Mouse (Mus musculus) kidney, adult 8-10 months (tissue): ENCODE results near the gene Bglap2.
"Not testable (repeated sequence)": the region's sequence is repeated elsewhere in the genome, so short reads cannot be mapped to it uniquely, and the experiment has no call there.

Experiments used
- DNase-seq, 2 experiments: peaks; one replicate each; pipeline ENCODE4 v3.0.0; 2022

Bglap2 gene

DNA sequence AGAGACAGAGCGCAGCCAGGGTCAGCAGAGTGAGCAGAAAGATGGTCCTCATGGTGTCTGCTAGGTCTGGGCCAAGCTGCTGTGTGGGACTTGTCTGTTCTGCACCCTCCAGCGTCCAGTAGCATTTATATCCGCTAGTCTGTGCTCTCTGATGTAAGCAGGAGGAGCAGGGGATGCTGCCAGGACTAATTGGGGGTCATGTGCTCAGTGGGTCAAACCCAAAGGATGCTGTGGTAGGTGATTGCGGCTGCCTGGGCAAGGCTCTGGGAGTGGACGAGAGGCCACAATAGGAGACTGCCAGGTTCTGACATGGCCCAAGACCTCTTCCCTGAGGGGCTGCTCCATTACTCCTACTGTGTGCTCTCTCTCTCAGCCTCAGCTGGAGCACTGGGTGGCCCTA, 5.9 kb upstream of the Bglap2 start, which contains the start of gene Bglap:
Bglap (minus strand) TSS at position 101 of the 400 bp plus-strand sequence.
- no peak for DNase-seq

DNA sequence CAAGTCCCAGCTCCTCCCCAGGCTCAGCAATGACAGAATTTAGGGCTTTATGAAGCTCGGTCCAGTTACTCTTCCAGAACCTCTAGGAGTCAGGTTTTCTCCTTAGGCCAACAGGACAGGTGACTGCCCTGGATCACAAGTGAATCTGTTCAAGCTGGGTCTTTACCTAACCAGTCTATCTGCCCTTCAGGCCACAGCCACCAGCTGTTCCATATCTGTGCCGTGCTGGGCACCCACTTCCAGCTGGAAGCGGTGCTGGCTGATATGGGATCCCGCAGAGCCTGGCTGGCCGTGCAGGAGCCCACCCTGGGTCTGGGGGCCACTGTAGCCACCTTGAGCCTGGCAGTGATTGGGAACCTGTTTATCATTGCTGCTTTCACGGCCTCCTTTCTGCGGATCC, 3.9 kb upstream of the Bglap2 start:
- DNase-seq = not testable (repeated sequence)

DNA sequence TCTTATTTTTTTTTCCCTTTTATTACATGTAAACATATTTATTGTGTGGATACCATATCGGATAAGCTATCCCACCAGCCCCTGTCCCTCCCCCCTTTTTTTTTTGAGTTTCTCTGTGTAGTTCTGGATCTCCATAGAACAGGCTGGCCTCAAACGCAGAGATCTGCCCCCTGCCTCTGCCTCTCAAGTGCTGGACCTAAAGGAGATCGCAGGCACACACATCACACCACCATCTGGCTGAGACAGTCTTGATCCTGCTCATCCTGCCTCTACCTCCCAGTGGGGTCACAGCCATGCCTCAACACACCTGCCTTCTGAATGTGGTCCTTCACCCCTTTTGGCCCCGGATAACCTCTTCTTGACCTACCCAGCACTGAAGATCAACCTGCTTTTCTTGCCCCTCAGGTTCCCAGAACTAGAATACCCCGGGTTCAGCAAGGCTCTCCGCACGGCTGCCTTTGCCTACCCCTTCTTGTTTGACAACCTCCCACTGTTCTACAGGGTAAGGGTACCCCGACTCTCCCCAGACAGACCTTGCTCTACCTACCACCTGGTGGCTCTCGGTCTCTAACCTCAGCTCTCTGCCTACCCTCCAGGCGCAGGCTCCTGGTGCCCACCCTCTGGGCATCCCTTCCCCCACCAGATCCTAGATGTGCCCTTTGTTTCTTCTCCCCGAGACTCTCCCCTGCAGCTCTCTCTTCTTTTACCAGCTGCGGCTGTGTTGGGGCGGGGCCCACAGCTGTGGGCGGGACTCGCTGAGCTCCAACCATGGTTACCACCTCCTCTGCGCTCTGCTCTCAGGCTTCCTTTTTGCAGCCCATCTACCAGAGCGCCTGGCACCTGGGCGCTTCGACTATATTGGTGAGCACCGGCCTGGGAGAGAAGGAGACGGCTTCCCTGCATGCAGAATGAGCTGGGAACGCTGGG, 3.2 kb upstream of the Bglap2 start:
- not testable (repeated sequence) for DNase-seq

DNA sequence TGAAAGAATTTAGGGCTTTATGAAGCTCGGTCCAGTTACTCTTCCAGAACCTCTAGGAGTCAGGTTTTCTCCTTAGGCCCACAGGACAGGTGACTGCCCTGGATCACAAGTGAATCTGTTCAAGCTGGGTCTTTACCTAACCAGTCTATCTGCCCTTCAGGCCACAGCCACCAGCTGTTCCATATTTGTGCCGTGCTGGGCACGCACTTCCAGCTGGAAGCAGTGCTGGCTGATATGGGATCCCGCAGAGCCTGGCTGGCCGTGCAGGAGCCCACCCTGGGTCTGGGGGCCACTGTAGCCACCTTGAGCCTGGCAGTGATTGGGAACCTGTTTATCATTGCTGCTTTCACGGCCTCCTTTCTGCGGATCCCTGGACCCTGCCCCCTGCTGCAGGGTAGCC, 1.9 kb downstream of the Bglap2 start:
- DNase-seq = not testable (repeated sequence)

DNA sequence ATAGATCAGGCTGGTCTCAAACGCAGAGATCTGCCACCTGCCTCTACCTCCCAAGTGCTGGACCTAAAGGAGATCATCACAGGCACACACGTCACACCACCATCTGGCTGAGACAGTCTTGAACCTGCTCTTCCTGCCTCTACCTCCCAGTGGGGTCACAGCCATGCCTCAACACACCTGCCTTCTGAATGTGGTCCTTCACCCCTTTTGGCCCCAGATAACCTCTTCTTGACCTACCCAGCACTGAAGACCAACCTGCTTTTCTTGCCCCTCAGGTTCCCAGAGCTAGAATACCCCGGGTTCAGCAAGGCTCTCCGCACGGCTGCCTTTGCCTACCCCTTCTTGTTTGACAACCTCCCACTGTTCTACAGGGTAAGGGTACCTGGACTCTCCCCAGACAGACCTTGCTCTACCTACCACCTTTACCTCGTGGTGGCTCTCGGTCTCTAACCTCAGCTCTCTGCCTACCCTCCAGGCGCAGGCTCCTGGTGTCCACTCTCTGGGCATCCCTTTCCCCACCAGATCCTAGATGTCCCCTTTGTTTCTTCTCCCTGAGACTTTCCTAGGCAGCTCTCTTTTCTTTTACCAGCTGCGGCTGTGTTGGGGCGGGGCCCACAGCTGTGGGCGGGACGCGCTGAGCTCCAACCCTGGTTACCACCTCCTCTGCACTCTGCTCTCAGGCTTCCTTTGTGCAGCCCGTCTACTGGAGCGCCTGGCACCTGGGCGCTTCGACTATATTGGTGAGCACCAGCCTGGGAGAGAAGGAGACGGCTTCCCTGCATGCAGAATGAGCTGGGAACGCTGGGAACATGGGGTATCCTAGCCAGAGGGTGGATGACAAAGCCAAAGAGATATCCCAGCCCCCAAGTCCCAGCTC, 2.5 kb downstream of the Bglap2 start:
- DNase-seq = peak in 1 of 2 experiments; percentile 23

DNA sequence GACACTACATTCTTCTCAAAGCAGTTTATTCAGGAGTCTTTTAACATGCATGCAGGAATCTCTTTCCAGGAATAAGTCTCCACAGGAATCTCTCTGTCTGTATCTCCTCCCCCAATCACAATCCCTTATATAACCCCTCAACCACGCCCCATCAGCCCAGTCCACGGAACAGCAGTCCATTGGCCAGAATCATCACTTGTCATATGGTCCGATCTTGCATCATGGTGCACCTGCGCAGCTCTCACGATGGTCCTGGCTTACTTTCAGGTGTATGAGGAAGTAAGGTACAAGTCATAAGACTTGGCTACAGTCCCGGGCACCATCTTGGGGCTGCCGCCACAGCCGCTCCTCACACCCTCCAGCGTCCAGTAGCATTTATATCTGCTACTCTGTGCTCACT, 5.9 kb downstream of the Bglap2 start, which contains the start of gene Bglap3:
Bglap3 (minus strand) TSS at position 101 of the 400 bp plus-strand sequence.
- not testable (repeated sequence) for DNase-seq

DNA sequence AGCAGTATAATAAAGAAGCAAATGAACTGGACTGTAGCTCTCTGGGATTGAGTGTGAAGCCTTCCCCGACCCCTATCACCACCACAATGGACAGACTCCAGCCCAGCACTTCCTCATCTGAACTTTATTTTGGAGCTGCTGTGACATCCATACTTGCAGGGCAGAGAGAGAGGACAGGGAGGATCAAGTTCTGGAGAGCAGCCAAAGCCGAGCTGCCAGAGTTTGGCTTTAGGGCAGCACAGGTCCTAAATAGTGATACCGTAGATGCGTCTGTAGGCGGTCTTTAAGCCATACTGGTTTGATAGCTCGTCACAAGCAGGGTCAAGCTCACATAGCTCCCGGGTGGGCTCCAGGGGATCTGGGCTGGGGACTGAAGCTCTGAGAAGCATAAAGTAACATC, 10.0 kb downstream of the Bglap2 start:
- DNase-seq = not testable (repeated sequence)

DNA sequence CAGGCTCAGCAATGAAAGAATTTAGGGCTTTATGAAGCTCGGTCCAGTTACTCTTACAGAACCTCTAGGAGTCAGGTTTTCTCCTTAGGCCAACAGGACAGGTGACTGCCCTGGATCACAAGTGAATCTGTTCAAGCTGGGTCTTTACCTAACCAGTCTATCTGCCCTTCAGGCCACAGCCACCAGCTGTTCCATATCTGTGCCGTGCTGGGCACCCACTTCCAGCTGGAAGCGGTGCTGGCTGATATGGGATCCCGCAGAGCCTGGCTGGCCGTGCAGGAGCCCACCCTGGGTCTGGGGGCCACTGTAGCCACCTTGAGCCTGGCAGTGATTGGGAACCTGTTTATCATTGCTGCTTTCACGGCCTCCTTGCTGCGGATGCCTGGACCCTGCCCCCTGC, 11.0 kb downstream of the Bglap2 start:
- DNase-seq = not testable (repeated sequence)

DNA sequence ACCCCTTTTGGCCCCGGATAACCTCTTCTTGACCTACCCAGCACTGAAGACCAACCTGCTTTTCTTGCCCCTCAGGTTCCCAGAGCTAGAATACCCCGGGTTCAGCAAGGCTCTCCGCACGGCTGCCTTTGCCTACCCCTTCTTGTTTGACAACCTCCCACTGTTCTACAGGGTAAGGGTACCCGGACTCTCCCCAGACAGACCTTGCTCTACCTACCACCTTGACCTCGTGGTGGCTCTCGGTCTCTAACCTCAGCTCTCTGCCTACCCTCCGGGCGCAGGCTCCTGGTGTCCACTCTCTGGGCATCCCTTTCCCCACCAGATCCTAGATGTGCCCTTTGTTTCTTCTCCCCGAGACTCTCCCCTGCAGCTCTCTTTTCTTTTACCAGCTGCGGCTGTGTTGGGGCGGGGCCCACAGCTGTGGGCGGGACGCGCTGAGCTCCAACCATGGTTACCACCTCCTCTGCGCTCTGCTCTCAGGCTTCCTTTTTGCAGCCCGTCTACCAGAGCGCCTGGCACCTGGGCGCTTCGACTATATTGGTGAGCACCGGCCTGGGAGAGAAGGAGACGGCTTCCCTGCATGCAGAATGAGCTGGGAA, 11.6 kb downstream of the Bglap2 start:
- DNase-seq = peak in 1 of 2 experiments; percentile 30

DNA sequence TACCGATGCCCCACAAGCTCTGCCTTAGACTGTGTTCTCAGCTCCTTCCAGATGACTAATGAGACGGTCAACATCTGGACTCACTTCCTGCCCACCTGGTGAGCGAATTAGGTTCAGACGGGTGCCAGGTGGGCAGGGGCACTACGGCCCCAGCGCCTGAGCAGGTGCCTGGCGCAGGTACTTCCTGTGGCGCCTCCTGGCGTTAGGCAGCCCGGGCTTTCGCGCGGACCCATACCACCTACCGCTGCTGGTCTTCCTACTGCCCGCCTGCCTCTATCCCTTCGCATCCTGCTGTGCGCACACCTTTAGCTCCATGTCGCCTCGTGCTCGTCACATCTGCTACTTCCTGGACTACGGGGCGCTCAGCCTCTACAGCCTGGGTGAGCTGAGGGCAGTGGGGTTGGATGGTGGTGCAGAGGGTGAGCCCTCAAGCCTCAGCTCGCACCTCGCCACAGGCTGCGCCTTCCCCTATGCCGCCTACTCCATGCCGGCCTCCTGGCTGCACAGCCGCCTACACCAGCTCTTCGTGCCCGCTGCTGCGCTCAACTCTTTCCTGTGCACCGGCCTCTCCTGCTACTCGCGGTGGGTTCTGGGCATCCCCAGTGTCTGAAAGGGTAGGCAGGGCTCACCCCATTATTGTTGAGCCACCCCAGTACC, 12.7 kb downstream of the Bglap2 start:
- DNase-seq = no peak

DNA sequence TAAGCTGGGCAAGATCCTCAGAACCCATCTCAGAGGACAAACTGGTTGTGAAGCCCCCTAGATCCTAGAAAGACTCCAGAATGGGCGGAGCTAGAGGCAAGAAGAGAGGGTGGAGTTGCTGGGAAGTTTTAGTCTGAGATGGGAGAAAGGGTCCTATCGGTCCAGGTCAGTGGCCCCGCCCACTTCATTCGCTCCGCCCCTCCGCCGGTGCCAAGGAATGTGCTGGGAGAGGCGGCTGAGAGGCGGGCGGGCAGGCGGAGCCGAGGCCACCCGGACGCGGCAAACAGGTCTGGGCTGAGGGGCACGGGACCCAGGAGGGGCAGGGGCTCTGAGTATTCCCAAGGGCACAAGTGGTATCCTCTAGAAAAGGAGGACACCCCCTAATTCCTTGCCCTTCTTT, 14.2 kb downstream of the Bglap2 start, which contains the start of gene Paqr6:
Paqr6 (plus strand) TSS at position 248 of the 400 bp plus-strand sequence.
- peak; percentile 70 to 73 for DNase-seq

DNA sequence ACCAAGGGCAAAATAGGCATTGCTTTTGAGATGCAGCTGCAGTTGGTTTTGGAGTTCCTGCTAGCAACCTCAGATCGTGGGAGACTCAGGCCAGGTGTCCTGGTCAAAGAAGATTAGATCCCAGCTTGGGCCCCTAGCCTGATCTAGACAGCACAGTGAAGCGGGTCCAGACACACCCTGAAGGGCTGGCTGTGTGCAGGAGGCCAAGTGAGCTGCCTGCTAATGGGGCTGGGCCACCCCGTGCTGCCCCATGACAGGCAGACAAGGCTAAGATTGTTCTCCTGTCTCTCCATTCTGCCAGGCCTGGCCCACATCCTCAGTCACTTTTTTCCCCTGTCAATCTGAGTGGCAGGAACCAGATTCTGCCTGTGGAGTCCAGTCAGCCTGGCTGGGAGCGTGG, 14.8 kb downstream of the Bglap2 start:
- DNase-seq = no peak

DNA sequence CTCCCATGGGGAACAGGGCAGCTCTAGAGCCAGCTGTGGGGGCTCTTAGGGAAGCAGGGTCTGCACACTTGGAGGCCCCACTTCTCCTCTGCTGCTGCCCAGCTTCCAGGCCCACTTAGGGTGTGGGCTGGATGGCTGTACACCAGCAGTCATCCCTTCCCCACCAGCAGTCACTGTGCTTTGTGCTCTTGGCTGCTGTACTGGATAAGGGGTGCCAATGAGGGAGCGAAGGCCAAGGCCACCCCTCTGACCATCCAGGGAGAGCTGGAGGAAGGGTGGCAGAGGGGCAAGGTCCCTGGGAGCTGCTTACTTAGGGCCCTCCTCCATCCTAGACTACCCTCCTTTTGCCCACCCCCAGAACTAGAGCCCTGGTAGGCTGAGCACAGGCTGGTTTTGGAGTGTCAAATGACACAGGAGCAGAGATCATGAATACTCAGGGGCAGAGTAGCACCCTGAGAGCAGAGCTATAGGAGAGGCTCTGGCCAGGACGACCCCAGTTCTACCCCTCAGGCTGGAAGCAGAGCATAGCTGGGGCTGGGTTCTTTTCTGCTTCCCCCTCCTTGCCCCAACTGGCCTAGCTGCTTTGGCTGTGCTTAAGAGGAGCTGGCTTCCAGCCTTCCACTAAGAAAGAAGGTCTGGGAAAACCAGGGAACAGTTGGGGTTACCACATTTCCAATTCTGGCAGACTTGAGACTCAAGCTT, 16.7 kb downstream of the Bglap2 start:
- no peak for DNase-seq

DNA sequence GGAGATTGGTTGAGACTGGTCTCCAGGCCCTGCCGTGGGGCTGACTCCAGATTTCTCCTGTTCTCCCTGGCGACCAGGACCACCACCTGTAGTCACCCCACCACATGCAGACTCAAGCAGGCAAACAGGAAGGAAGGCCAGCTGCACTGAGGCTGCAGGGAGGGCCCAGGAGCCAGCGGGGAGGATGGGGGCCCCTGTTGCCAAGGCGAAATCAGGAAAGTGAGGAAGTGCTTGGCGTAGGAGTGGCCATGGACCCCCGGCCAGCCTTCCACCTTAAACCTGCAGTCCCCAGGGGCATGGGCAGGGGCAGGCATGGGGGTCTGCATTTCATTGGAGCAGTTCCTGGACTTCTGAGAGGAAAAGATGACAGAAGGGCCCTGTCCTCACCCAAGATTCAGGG, 17.4 kb downstream of the Bglap2 start:
- no peak for DNase-seq

DNA sequence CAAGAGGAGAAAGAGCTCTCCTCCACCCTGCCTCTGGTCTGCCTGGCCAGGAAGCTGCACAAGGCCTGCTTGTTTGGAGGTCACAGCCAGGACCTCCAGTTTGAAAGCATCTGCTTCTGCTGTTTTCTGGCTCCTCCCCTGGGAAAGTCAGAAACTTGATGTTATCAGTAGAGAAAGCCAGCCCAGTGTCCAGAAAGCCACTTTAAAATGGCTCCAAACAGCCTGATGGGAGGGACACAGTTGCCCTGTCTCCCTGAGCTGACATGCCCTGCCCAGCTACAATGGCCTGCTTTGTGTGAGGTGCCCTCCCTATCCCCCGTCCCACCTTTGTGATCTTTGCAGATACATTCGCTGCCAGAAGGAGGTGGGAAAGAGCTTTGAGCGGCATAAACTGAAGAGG, 18.5 kb downstream of the Bglap2 start:
- no peak for DNase-seq

DNA sequence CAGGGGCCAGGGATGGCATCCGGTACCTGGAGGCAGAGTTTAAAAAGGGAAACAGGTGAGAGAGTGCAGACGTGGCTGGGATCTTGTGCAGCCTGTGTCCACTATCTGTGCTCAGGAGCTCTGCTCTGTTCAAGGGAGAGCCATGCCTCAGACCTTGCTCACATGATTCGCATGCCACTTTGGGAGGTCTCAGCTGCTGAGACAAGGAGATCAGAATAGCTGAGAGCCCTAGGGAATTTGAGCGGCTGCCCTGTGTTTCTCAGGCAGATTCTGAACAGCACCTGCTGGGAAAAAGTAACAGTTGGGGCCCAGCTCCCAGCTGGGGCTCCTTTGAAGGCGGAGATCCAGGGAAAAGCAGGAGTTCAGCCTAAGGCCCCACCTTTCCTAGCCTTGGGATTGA, 18.9 kb downstream of the Bglap2 start:
- no peak for DNase-seq

DNA sequence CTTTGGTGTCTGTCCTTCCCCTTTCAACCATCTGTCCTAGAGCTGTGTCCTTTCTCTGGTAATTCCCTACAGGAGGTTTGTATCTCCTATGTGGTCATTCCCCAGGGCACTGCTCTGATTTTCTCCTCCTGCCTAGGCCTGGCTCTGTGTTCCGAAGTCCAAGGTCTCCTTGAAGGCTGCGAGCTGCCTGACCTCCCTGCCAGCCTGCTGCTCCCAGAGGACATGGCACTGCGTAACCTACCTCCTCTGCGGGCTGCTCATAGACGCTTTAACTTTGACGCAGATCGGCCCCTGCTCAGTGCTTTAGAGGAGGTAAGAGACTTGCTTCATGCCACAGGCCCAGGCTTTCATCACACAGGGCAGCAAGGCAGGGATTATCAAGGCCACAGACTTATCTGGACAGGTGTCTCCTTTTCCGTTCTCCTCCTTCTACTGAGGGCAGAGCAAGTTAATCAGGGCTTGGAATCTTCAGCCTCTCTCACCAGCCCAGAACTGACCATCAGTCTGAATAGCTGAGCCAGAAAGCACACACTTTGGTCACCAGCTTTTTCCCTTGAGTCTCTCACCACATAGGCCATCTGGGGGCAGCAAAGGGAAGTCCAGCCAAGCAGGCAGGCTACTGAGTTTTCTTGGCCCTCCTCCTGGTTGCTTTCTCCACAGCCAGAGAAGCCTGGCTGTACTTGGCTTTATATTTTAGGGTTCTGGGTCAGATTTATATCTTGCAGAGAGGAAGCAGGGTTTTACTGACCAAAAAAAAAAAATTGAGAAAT, 23.9 kb downstream of the Bglap2 start:
- DNase-seq = peak; percentile 43 to 47

DNA sequence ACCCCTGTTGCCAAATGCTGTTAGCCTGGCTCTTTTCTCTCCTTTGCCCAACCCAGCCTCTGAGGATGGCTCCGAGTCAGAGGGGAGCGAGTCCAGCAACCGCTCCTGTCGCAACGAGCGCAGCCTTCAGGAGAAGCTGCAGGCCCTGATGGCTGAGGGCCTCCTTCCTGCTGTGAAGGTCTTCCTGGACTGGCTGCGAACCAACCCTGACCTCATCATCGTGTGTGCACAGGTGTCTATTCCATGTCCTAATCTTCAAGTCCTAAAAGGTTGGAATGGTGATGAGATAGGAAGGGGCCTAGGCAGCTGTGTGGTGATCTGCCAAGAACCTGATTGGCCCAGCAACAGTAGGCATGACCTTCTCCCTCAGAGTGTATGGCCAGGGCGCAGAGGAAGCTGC, 25.6 kb downstream of the Bglap2 start:
- DNase-seq = no peak

DNA sequence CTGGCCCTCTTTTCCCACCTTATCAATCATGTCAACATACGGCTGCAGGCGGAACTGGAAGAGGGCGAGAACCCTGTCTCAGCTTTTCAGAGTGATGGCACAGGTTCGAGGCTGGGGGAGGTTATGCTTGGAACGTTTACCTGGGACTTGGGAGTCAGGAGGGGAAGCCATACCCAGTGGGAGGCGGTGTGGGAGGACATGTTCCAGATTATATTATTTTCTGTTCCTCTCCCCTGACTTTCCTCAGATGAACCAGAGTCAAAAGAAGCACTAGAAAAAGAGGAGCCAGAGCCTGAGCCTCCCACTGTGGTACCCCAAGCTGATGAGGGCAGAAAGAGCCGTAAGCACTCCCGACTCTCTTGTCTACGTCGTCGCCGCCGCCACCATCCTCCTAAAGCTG, 27.8 kb downstream of the Bglap2 start:
- DNase-seq = no peak

DNA sequence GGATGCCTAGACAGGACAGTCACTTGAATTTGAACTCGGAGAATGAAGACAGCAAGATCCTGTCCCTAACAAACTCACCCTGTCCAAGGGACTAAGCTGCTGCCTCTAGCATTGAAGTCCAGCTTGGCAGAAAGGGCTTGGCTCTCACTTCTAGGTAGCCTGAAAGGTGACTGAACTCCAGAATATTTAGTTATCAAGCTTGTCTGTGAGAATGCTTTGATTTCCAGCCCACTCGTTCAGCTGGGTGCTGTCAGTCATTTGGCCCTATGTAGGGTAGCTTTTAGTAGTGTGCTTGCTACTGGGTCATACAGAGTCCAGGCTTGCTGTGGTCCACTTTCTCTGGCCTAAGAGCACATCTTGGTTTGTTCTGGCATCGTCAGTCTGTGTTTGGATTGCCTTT, 39.5 kb downstream of the Bglap2 start:
- no peak for DNase-seq

DNA sequence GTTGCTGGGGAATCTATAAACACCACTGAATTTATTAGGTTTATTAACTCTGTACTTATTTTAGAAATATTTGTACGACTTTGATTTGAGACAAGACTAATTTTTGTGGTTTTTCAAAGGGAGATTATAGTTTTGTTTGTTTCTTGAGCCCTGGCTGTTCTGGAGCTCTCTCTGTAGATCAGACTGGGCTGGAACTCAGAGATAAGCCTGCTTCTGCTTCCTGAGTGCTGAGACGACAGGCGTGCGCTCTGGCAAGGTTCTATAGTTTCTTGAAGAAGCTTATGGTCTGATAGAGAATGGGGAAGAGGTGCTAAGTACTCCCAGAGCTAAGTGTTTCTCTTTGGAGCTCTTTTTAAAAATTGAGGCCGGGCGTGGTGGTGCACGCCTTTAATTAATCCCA, 40.2 kb downstream of the Bglap2 start:
- no peak for DNase-seq
